Mouse (Mus musculus): Measurements from ENCODE around the gene Fibp.

DNA sequence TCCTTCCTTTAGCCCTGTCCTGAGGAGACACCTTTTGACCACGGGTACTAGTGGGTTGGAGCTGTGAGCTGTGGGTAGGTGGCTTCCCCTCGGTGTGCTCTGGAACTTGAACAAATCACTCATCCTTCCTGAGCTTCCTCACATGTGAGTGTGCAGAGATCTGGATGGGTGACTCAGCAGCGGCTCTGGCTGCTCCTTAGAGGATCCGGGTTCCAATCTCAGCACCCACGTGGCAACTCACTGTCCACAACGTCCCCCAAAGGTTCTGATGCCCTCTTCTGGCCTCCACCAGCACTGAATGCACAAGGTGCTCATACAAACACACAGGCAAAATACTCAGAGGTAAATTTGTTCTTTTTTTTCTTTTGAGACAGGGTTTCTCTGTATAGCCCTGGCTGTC is 8.6 kb upstream of the Fibp start:
- TF ChIP-seq CTCF (conservative IDR thresholded peaks at IDR 0.05; ENCODE audit: insufficient read depth, insufficient read length, low read depth, low read length) = no peak
- TF ChIP-seq POLR2A (IDR thresholded peaks at IDR 0.05; ENCODE audit: low read depth, low read length) = no peak
